Mouse (Mus musculus) spleen, adult 2 months (tissue): ENCODE results near the gene Sergef.

ENCODE experiments used
- CTCF ChIP-seq: fragments of 200-500 bp; IDR thresholded peaks from 2 replicates; pipeline ENCODE4 v1.5.1; 2011; ENCODE audit warnings: mild to moderate bottlenecking, inconsistent platforms; ENCODE audit not compliant: insufficient read depth, insufficient read length, insufficient replicate concordance; ENCODE audit errors: extremely low read depth
- POLR2A ChIP-seq: fragments of 200-500 bp; IDR thresholded peaks from 2 replicates; pipeline ENCODE4 v1.6.1; 2011; ENCODE audit warnings: low read depth, low read length, inconsistent platforms

GRCm38 (mm10) chr7:46422764-46423412 lies 216.7 kb downstream of the Sergef start:
- peak; percentile 71 for TF ChIP-seq CTCF
- no peak for TF ChIP-seq POLR2A
